In genomic region chr1:103645285-103645684, GRCm38 (mm10) we compare ENCODE assay signal across 29 mouse cellular contexts.
"Had no signal": no experiment of that assay in that cellular context is flagged by ENCODE, and none has a peak within 500 bp of the region (broad histone marks: within the 10 kb centered on the region; RNA-seq: fewer than 3 reads in every experiment).

No protein-coding gene starts in this region.

- H3K36me3 ChIP-seq: limb, embryonic 10.5 days; limb, embryonic 12.5 days; limb, embryonic 13.5 days; limb, embryonic 15.5 days; liver, embryonic 12.5 days; liver, embryonic 13.5 days; liver, embryonic 15.5 days; lung, embryonic 15.5 days; midbrain, embryonic 10.5 days; midbrain, embryonic 15.5 days; neural tube, embryonic 12.5 days had no signal

- H3K4me2 ChIP-seq: limb, embryonic 12.5 days; limb, embryonic 13.5 days; limb, embryonic 15.5 days; liver, embryonic 11.5 days; liver, embryonic 12.5 days; liver, embryonic 13.5 days; liver, embryonic 15.5 days; lung, embryonic 14.5 days; lung, embryonic 15.5 days; midbrain, embryonic 15.5 days; neural tube, embryonic 12.5 days had no signal

- H3K9ac ChIP-seq: limb, embryonic 12.5 days; limb, embryonic 13.5 days; limb, embryonic 15.5 days; liver, embryonic 12.5 days; liver, embryonic 13.5 days; liver, embryonic 14.5 days; liver, embryonic 15.5 days; liver, postnatal 0 days; lung, embryonic 14.5 days; lung, embryonic 15.5 days; midbrain, embryonic 15.5 days; neural tube, embryonic 12.5 days had no signal

- H3K4me3 ChIP-seq: left cerebral cortex, adult 2 months; limb, embryonic 10.5 days; limb, embryonic 12.5 days; limb, embryonic 13.5 days; limb, embryonic 15.5 days; liver, embryonic 12.5 days; liver, embryonic 13.5 days; liver, embryonic 15.5 days; lung, embryonic 15.5 days; megakaryocyte, embryonic 14.5 days; midbrain, embryonic 10.5 days; midbrain, embryonic 15.5 days; myocyte; neural tube, embryonic 12.5 days had no signal

- H3K9me3 ChIP-seq: limb, embryonic 10.5 days; limb, embryonic 12.5 days; limb, embryonic 15.5 days; liver, embryonic 12.5 days; liver, embryonic 13.5 days; liver, embryonic 15.5 days; lung, embryonic 15.5 days; megakaryocyte, embryonic 14.5 days; midbrain, embryonic 10.5 days; midbrain, embryonic 15.5 days; neural tube, embryonic 12.5 days had no signal

- ATAC-seq: liver, embryonic 12.5 days; liver, postnatal 0 days; lung, postnatal 0 days; midbrain, embryonic 15.5 days; midbrain, embryonic 16.5 days had no signal

- H3K4me1 ChIP-seq: limb, embryonic 10.5 days; limb, embryonic 12.5 days; limb, embryonic 13.5 days; limb, embryonic 15.5 days; liver, embryonic 12.5 days; liver, embryonic 13.5 days; liver, embryonic 15.5 days; lung, embryonic 15.5 days; megakaryocyte, embryonic 14.5 days; midbrain, embryonic 10.5 days; midbrain, embryonic 15.5 days; neural tube, embryonic 12.5 days had no signal

- DNase-seq: left cerebral cortex, postnatal 4 days; liver; liver, embryonic 13.5 days; liver, postnatal 0 days; lung, adult 18-20 months; lung, adult 2 months; lung, embryonic 14.5 days; lung, postnatal 10 days; lung, postnatal 14 days; lung, postnatal 36 days; lung, postnatal 4 days had no signal

- H3K27ac ChIP-seq: left cerebral cortex, adult 2 months; limb, embryonic 10.5 days; limb, embryonic 12.5 days; limb, embryonic 13.5 days; limb, embryonic 15.5 days; liver, embryonic 12.5 days; liver, embryonic 13.5 days; liver, embryonic 14.5 days; liver, embryonic 15.5 days; lung, embryonic 15.5 days; macrophage; midbrain, embryonic 10.5 days; midbrain, embryonic 15.5 days; neural tube, embryonic 12.5 days had no signal

- H3K27me3 ChIP-seq: limb, embryonic 12.5 days; limb, embryonic 13.5 days; limb, embryonic 15.5 days; liver, embryonic 12.5 days; liver, embryonic 13.5 days; liver, embryonic 15.5 days; lung, embryonic 15.5 days; megakaryocyte, embryonic 14.5 days; midbrain, embryonic 15.5 days; neural tube, embryonic 12.5 days had no signal
